Mouse (Mus musculus): ENCODE measurements around the gene Calcrl.

Gene Calcrl

GRCm38 (mm10) chr2:84296517-84296916, 128.7 kb downstream of the Calcrl start:
- DNase-seq: no peak

DNA sequence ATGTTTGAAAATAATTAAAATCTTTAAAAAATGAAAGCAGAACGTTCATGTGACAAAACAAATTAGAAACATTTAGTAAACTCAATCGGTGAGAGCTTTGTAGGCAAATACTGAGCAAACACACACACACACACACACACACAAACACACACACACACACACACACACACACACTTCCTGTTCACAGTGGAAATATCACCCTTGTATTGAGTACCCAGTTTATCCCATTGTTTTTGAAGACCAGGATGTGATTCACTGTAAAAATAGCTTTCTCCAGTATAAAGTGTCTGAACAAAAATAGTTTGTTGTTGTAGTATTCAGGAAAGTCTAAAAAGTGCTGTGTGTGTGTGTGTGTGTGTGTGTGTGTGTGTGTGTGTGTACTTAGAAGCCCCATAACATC, 130.1 kb downstream of the Calcrl start:
- peak; percentile 73 for DNase-seq

DNA sequence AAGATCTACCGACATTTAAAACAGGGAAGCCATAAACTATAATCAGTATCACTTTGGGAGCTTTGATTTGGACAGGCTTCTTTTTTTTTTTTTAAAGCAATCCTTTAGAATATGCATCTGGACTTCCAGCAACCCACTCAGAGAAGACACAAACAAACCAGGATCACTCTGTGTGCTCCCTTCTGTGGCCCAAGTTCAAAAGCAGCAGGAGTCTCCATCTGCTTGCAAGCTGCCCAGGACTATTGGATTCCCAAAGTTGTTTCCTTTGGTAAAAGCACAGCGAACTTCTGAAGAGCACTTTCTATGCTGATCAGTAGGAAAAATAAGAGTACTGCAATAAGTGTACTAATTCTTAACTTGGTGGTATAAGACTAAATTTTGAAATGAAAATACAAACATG, 130.6 kb downstream of the Calcrl start:
- no peak for DNase-seq

DNA sequence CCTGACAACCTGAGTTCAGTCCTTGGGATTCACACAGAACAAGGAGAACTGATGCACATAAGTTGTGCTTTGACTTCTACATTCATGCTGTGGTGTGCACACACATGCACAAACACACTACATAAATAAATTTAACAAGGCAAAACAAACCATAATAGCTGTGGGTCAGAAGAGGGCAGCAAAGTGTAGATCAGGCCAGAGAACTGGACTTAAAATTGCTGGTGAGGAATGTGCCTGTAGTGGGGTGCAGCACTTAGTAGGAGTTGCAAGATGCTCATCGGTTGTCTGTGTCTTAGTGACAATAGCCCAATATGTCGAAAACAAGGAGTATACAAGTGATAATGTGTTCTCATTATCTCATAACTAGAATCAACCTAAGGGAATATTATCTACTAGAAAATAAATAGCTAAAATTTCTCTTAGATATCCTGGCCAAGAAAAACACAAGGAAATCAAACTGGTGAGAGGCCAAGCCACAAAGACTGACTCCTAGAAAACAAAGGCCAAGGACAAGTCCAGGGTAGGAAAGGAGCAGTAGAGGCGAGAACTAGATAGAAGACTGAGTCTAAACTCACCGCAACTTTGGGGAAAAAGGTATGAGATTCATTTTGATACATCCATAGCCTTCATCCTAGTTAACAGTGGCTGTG, 132.7 kb downstream of the Calcrl start:
- DNase-seq: peak; percentile 38

- no peak for DNase-seq
Observed at GRCm38 (mm10) chr2:84288940-84289557, 136.2 kb downstream of the Calcrl start.
